ENCODE assay signal across 13 mouse cellular contexts in genomic region chr11:86872537-86873405, GRCm38 (mm10).
DNase-seq lines count a peak whose midpoint lies in the region; ATAC-seq lines count a peak whose summit lies in the region.
"Had no signal": no experiment of that assay in that cellular context is flagged by ENCODE, and none has a peak within 500 bp of the region (broad histone marks: within the 10 kb centered on the region; RNA-seq: fewer than 3 reads in every experiment).

No protein-coding gene starts in this region.

- H3K27ac ChIP-seq in hindbrain, embryonic 13.5 days: peak overlapping the region; percentile 25
- no peak overlapping the region; the same call in 1 of the 2 replicates for H3K27ac ChIP-seq in liver, embryonic 13.5 days
- H3K27ac ChIP-seq: limb, embryonic 15.5 days; neural tube, embryonic 13.5 days had no signal

- H3K4me1 ChIP-seq in hindbrain, embryonic 13.5 days (replicated peaks): peaks cover 8% of the 10 kb centered on the region
- H3K4me1 ChIP-seq in liver, embryonic 13.5 days (replicated peaks): peaks cover 27% of the 10 kb centered on the region

- H3K4me2 ChIP-seq in hindbrain, embryonic 13.5 days: no peak overlapping the region
- H3K4me2 ChIP-seq in liver, embryonic 13.5 days: no peak overlapping the region
- H3K4me2 ChIP-seq: limb, embryonic 15.5 days; neural tube, embryonic 13.5 days had no signal

- peak; percentile 76 for DNase-seq in ZHBTc4 (ENCODE audit: low read depth, low spot score)
- no peak for DNase-seq in liver, embryonic 13.5 days
- DNase-seq in ovary, adult 18-20 months (ENCODE audit: low spot score): no peak
- DNase-seq in left cerebral cortex, adult 11 months (ENCODE audit: low spot score): no peak
- no peak for DNase-seq in heart, postnatal 10 days
- DNase-seq in heart, postnatal 36 days: no peak
- DNase-seq: heart, postnatal 4 days; spleen, adult 18-20 months had no signal

- no peaks in the 10 kb centered on the region for H3K36me3 ChIP-seq in hindbrain, embryonic 13.5 days
- H3K36me3 ChIP-seq in liver, embryonic 13.5 days: no peaks in the 10 kb centered on the region
- H3K36me3 ChIP-seq: limb, embryonic 15.5 days; neural tube, embryonic 13.5 days had no signal

- intact Hi-C loops in heart, postnatal 10 days (cut with DNase I): no loop called here
- intact Hi-C loops in heart, postnatal 36 days (cut with DNase I): no loop called here

- H3K9me3 ChIP-seq in hindbrain, embryonic 13.5 days: no peaks in the 10 kb centered on the region
- no peaks in the 10 kb centered on the region for H3K9me3 ChIP-seq in liver, embryonic 13.5 days (replicated peaks)
- H3K9me3 ChIP-seq: limb, embryonic 15.5 days; neural tube, embryonic 13.5 days had no signal

- H3K9ac ChIP-seq in hindbrain, embryonic 13.5 days: no peak overlapping the region
- H3K9ac ChIP-seq in liver, embryonic 13.5 days: no peak overlapping the region
- H3K9ac ChIP-seq: limb, embryonic 15.5 days; neural tube, embryonic 13.5 days had no signal

- peak; percentile 23 for ATAC-seq in CD4-positive, CD25-positive, alpha-beta regulatory T cell, adult 4 months
- peak; percentile 49; the same call in 1 of the 2 replicates for ATAC-seq in hindbrain, embryonic 13.5 days (ENCODE audit: low FRiP score)
- ATAC-seq in liver, embryonic 13.5 days (ENCODE audit: low read depth): 0 out of 2 replicates have a peak, but pooled peaks have one; percentile 36
- ATAC-seq: Patski had no signal

- 55% methylated on average over 10 of the region's 10 CpGs for WGBS in hindbrain, embryonic 13.5 days
- 34% methylated on average over 10 of the region's 10 CpGs for WGBS in liver, embryonic 13.5 days (ENCODE audit: insufficient replicate concordance)

- no peak overlapping the region for H3K4me3 ChIP-seq in hindbrain, embryonic 13.5 days
- no peak overlapping the region for H3K4me3 ChIP-seq in liver, embryonic 13.5 days (replicated peaks)
- H3K4me3 ChIP-seq: limb, embryonic 15.5 days; neural tube, embryonic 13.5 days had no signal

- no peaks in the 10 kb centered on the region for H3K27me3 ChIP-seq in hindbrain, embryonic 13.5 days
- no peaks in the 10 kb centered on the region for H3K27me3 ChIP-seq in liver, embryonic 13.5 days
- H3K27me3 ChIP-seq: limb, embryonic 15.5 days; neural tube, embryonic 13.5 days; Patski had no signal
